Mouse (Mus musculus): ENCODE data around the gene Jak3. TPM values are rescaled to one million over a fixed set of nuclear protein-coding genes. Genes with fewer than 3 reads are reported as not detected.

The Jak3 gene
- polyA plus RNA-seq, 1 experiment from 2014 or later = 3.3 TPM

- peaks cover 37% of the 10 kb centered on the region for H3K36me3 ChIP-seq
- no peak for ATAC-seq (ENCODE audit: low FRiP score, low read depth)
- 77% methylated on average over 2 of the region's 2 CpGs for WGBS
Observed at GRCm38 (mm10) chr8:71711574-71711973, 35.5 kb downstream of the Jak3 start.

GRCm38 (mm10) chr8:71715531-71715930 is 39.4 kb downstream of the Jak3 start:
- H3K4me1 ChIP-seq = peaks cover 28% of the 10 kb centered on the region
- whole genome bisulfite sequencing = 63% methylated on average over 8 of the region's 8 CpGs

More at GRCm38 (mm10) chr8:71711574-71711973, 35.5 kb downstream of the Jak3 start:
- Histone ChIP-seq H3K4me2 (replicated peaks) (no peak overlapping the region), H3K4me1 (0 out of 2 replicates have a peak, but pooled peaks cover 4% of the 10 kb centered on the region), H3K27ac (replicated peaks) (no peak overlapping the region), H3K27me3 (peaks cover 40% of the 10 kb centered on the region), H3K9ac (replicated peaks) (no peak overlapping the region), H3K9me3 (no peaks in the 10 kb centered on the region), H3K4me3 (no peak overlapping the region)

GRCm38 (mm10) chr8:71716561-71717053 is 40.5 kb downstream of the Jak3 start:
- peaks cover 5% of the 10 kb centered on the region; the same call in 1 of the 2 replicates for H3K27me3 ChIP-seq
- H3K4me2 ChIP-seq (replicated peaks) = no peak overlapping the region
- no peaks in the 10 kb centered on the region for H3K9me3 ChIP-seq
- H3K4me3 ChIP-seq = no peak overlapping the region
- H3K4me1 ChIP-seq = peaks cover 39% of the 10 kb centered on the region
- peaks cover 42% of the 10 kb centered on the region for H3K36me3 ChIP-seq
- H3K27ac ChIP-seq (replicated peaks) = no peak overlapping the region
- 84% methylated on average over 13 of the region's 13 CpGs for WGBS
- H3K9ac ChIP-seq (replicated peaks) = no peak overlapping the region
- ATAC-seq (ENCODE audit: low FRiP score, low read depth) = no peak

More at GRCm38 (mm10) chr8:71715531-71715930, 39.4 kb downstream of the Jak3 start:
- Histone ChIP-seq H3K36me3 (peaks cover 42% of the 10 kb centered on the region), H3K9ac (replicated peaks) (no peak overlapping the region), H3K27ac (replicated peaks) (no peak overlapping the region), H3K27me3 (peaks cover 10% of the 10 kb centered on the region; the same call in 1 of the 2 replicates), H3K9me3 (no peaks in the 10 kb centered on the region), H3K4me2 (replicated peaks) (no peak overlapping the region), H3K4me3 (no peak overlapping the region)
- no peak for ATAC-seq (ENCODE audit: low FRiP score, low read depth)

DNA sequence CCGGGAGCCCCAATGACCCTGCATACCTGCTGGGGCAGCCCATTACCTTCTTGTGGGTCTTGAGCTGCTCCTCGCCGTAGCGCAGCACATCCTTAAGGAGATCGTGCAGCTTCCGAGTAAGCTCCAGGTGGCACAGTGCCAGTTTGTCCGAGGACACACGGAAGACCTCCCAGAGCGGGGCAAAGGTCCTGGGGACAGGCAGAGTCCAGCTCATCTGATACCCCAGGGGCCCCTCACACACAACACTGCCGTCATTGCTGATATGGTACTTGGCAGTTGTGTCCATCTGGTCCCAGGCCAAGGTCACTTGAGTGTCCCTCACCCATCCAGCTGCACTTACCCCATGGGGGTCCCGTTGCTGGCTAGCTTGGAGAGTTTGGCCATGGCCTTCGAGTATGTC is 41.0 kb downstream of the Jak3 start:
- Histone ChIP-seq H3K4me1 (peaks cover 44% of the 10 kb centered on the region), H3K36me3 (peaks cover 38% of the 10 kb centered on the region), H3K4me2 (replicated peaks) (no peak overlapping the region), H3K9ac (replicated peaks) (no peak overlapping the region), H3K27ac (replicated peaks) (no peak overlapping the region), H3K27me3 (0 out of 2 replicates have a peak, but pooled peaks cover 5% of the 10 kb centered on the region), H3K4me3 (no peak overlapping the region), H3K9me3 (no peaks in the 10 kb centered on the region)
- WGBS = 97% methylated on average over 12 of the region's 12 CpGs
- ATAC-seq (ENCODE audit: low FRiP score, low read depth) = no peak

DNA sequence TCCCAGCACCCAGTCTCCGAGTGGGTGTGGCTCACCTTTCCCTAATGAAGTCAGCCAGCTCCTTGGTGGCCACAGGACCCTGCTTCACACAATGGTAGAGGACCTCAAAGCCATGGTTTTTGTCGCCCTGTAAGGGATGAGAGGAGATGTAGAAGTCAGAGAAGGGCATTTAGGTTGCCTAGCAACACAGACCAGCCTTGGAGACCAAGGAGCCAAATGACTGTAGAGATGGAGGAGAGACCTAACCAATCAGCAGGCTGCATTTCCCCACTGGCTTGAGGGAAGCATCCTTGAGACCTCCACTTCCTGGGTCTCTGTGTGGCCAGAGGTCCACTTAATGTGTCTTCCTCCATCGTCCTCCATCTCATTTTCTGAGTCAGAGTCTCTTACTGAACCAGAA is 42.2 kb downstream of the Jak3 start:
- Histone ChIP-seq H3K27me3 (peaks cover 8% of the 10 kb centered on the region; the same call in 1 of the 2 replicates), H3K4me3 (no peak overlapping the region), H3K9me3 (no peaks in the 10 kb centered on the region), H3K4me1 (peaks cover 45% of the 10 kb centered on the region), H3K36me3 (peaks cover 26% of the 10 kb centered on the region), H3K9ac (replicated peaks) (no peak overlapping the region), H3K27ac (replicated peaks) (0 out of 2 replicates have a peak overlapping the region, but pooled peaks have one; percentile 85), H3K4me2 (replicated peaks) (no peak overlapping the region)
- 25% methylated on average over 3 of the region's 3 CpGs for WGBS
- ATAC-seq (ENCODE audit: low FRiP score, low read depth) = no peak

DNA sequence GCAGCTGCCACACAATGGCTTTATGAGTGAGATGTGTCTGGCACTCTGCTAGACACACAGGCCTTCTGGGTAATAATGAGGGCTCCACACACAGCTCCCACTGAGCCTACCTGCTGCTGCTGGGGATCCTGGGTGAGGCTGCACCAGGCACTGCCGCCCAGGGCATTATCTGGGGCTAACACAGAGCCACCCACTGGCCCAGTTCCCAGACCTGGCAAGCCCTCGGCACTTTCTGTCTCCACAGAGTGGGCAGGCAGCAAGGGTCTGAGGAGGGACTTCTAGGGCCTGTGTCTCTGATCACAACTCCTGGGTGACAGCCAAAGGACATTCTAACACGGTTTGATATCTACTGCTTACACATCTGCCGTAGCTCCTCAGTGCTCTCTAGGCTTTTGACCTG is 43.1 kb downstream of the Jak3 start:
- H3K27ac ChIP-seq (replicated peaks) = peak overlapping the region; percentile 85
- ATAC-seq (ENCODE audit: low FRiP score, low read depth) = 0 out of 2 replicates have a peak, but pooled peaks have one; percentile 7
- WGBS = 59% methylated on average over 4 of the region's 4 CpGs
- H3K4me2 ChIP-seq (replicated peaks) = 0 out of 2 replicates have a peak overlapping the region, but pooled peaks have one; percentile 36
- peaks cover 5% of the 10 kb centered on the region for H3K27me3 ChIP-seq
- H3K9ac ChIP-seq (replicated peaks) = no peak overlapping the region
- H3K36me3 ChIP-seq = peaks cover 21% of the 10 kb centered on the region
- H3K4me1 ChIP-seq = peaks cover 48% of the 10 kb centered on the region
- no peak overlapping the region for H3K4me3 ChIP-seq
- H3K9me3 ChIP-seq = no peaks in the 10 kb centered on the region

- H3K9ac ChIP-seq (replicated peaks) = no peak overlapping the region
- ATAC-seq (ENCODE audit: low FRiP score, low read depth) = peak; percentile 85
- no peaks in the 10 kb centered on the region for H3K9me3 ChIP-seq
- peak overlapping the region; percentile 85 for H3K27ac ChIP-seq (replicated peaks)
- peak overlapping the region; percentile 36 for H3K4me2 ChIP-seq (replicated peaks)
- H3K4me3 ChIP-seq = no peak overlapping the region
- H3K36me3 ChIP-seq = peaks cover 18% of the 10 kb centered on the region
- H3K4me1 ChIP-seq = peaks cover 55% of the 10 kb centered on the region
- 22% methylated on average over 7 of the region's 7 CpGs for WGBS
- peaks cover 5% of the 10 kb centered on the region for H3K27me3 ChIP-seq
Observed at GRCm38 (mm10) chr8:71719928-71720457, 43.9 kb downstream of the Jak3 start.

- Histone ChIP-seq H3K9ac (replicated peaks) (no peak overlapping the region), H3K36me3 (no peaks in the 10 kb centered on the region), H3K4me2 (replicated peaks) (no peak overlapping the region), H3K4me3 (no peak overlapping the region), H3K27ac (replicated peaks) (no peak overlapping the region), H3K27me3 (peaks cover 20% of the 10 kb centered on the region), H3K4me1 (peaks cover 58% of the 10 kb centered on the region), H3K9me3 (no peaks in the 10 kb centered on the region)
- ATAC-seq (ENCODE audit: low FRiP score, low read depth) = no peak
- WGBS = 64% methylated on average over 14 of the region's 14 CpGs
Observed at GRCm38 (mm10) chr8:71723047-71723551, 47.0 kb downstream of the Jak3 start.

DNA sequence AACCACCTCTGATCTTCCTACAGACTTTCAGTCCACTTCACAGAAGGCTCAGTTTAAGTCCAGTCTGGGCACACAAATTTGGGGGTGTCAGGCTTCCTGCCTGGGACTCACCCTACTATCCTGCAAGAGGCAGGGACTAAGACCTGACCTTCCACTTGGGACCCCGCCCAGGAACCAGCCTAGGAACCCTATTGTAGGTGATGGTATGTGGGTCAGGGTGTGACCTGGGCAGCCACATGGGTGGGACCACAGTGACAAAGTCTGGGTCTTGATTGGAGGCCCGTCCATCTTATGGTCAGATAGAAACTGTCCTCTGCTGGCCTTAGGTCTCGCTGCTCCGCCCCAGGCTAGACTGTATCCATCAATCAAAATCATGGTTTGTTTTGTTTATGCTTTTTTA is 48.3 kb downstream of the Jak3 start:
- Histone ChIP-seq H3K9ac (replicated peaks) (no peak overlapping the region), H3K36me3 (no peaks in the 10 kb centered on the region), H3K27me3 (peaks cover 20% of the 10 kb centered on the region), H3K27ac (replicated peaks) (no peak overlapping the region), H3K9me3 (no peaks in the 10 kb centered on the region), H3K4me3 (peak overlapping the region; percentile 78), H3K4me2 (replicated peaks) (peak overlapping the region; percentile 83), H3K4me1 (peaks cover 56% of the 10 kb centered on the region)
- ATAC-seq (ENCODE audit: low FRiP score, low read depth) = no peak
- WGBS = 73% methylated on average over 4 of the region's 4 CpGs

DNA sequence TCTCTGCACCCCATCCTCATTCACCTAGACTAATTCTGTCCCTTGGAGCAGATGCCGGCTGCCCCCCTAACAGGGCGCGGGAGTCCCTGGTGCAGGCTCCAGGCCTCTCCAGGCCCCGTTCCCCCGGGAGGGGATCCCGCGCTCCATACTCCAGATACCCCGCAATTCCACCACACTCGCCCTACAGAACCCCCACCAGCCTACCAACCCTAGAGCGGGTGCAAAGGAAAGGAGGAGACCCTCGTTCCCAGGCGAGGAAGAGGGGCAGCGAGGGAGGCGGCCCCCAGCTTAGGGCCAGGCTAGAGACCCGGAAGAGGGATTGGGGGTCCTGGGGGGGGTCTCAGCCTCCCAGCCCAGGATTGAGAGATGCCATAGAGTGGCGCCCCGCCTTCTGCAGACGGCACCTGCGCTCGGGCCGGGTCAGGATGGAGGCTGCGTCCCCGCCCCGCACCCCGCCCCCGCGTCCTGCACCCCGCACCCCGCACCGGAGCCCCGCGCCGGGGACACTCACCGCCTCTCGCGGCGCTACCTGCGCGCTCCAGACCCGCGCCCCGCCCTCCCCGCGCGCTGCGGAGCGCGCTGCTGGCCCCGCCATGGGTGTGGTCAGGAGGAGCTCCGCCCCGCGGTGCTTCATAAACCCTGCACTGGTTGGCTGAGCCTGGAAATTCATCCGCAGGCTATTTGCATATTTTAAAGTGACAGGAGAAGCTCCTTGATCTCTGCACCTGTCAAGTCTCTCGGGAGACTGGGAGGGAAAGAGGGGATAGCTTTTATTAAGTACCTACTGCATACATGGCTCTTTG is 49.2 kb downstream of the Jak3 start, which contains the start of gene Fcho1:
TSS of gene Fcho1 (minus strand) at position 595 of the 803 bp plus-strand sequence.
- Histone ChIP-seq H3K9me3 (no peaks in the 10 kb centered on the region), H3K9ac (replicated peaks) (peak within 1 kb of the TSS; percentile 89), H3K4me1 (peaks cover 48% of the 10 kb centered on the region), H3K27me3 (peaks cover 20% of the 10 kb centered on the region), H3K4me3 (peak within 1 kb of the TSS; percentile 78), H3K27ac (replicated peaks) (0 out of 2 replicates have a peak within 1 kb of the TSS, but pooled peaks have one; percentile 44), H3K36me3 (no peaks in the 10 kb centered on the region), H3K4me2 (replicated peaks) (peak within 1 kb of the TSS; percentile 83)
- ATAC-seq (ENCODE audit: low FRiP score, low read depth) = peak; percentile 84
- 2% methylated on average over 37 of the region's 54 CpGs for WGBS

DNA sequence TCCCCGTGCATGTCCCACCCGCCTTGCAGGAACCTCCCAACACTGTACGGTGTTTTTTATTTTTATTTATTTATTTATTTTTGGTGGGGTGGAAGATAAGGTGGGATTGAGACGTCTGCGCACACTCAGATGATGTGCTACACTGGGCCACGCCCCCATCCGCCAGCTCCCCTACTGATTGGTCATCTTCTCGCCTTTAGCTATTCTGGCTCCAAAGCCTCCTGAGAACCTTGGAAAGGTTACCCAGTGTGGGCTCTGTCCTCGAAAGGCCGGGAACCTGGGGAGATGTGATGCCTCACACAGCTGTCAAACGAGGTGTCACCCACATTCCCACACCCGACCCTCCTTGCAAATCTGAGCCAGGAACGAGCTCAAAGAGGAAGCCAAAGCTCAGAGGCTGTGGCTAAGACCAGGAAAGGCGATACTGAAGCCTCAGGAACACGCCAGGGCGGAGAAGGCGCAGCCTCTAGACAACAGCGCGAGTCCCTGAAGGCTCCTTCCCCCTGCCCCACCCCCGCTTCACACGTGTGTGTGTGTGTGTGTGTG is 52.2 kb downstream of the Jak3 start:
- WGBS = 5% methylated on average over 20 of the region's 21 CpGs
- Histone ChIP-seq H3K9ac (replicated peaks) (peak overlapping the region; percentile 45), H3K4me3 (peak overlapping the region; percentile 35), H3K4me1 (peaks cover 29% of the 10 kb centered on the region), H3K36me3 (no peaks in the 10 kb centered on the region), H3K9me3 (no peaks in the 10 kb centered on the region), H3K27ac (replicated peaks) (peak overlapping the region; percentile 70), H3K4me2 (replicated peaks) (peak overlapping the region; percentile 58), H3K27me3 (peaks cover 22% of the 10 kb centered on the region)
- peak; percentile 42 for ATAC-seq (ENCODE audit: low FRiP score, low read depth)
